Mouse (Mus musculus) hindbrain, postnatal 0 days (tissue): ENCODE data around the gene Tas1r2. TPM values are rescaled to one million over a fixed set of nuclear protein-coding genes. Genes with fewer than 3 reads are reported as not detected.

ENCODE experiments used
- ATAC-seq: fragments of 200-750 bp; cut with Nextera tagmentation; 2 replicates; pipeline ENCODE4 v1.8.0; 2017; ENCODE audit warnings: mild to moderate bottlenecking, moderate TSS enrichment, moderate library complexity
- DNase-seq: peaks from one replicate; pipeline ENCODE4 v3.0.0-alpha.2; 2015; ENCODE audit warnings: low spot score
- H3K27ac ChIP-seq: fragments of 300-500 bp; sonication (generic); 2 replicates; pipeline ENCODE4 v1.5.1; 2014; ENCODE audit warnings: mild to moderate bottlenecking
- H3K27me3 ChIP-seq: fragments of 300-500 bp; sonication (generic); 2 replicates; pipeline ENCODE4 v1.6.1; 2014; ENCODE audit warnings: low read length, mixed read lengths; ENCODE audit not compliant: insufficient read depth
- H3K36me3 ChIP-seq: fragments of 300-500 bp; sonication (generic); 2 replicates; pipeline ENCODE4 v1.6.1; 2014; ENCODE audit warnings: low read length, mixed read lengths; ENCODE audit not compliant: insufficient read depth
- H3K4me1 ChIP-seq: fragments of 300-500 bp; sonication (generic); 2 replicates; pipeline ENCODE4 v1.6.1; 2014; ENCODE audit warnings: antibody characterized with exemption, low read length, mixed read lengths; ENCODE audit not compliant: insufficient read depth
- H3K4me2 ChIP-seq: fragments of 300-500 bp; sonication (generic); 2 replicates; pipeline ENCODE4 v1.6.1; 2014; ENCODE audit warnings: low read depth, mild to moderate bottlenecking, low read length, moderate library complexity, mixed read lengths
- H3K4me3 ChIP-seq: fragments of 300-500 bp; sonication (generic); 2 replicates; pipeline ENCODE4 v1.5.1; 2014; ENCODE audit warnings: low read length
- H3K9ac ChIP-seq: fragments of 300-500 bp; sonication (generic); replicated peaks from 2 replicates; pipeline ENCODE4 v1.6.1; 2014; ENCODE audit warnings: mild to moderate bottlenecking, low read length, moderate library complexity, mixed read lengths
- H3K9me3 ChIP-seq: fragments of 300-500 bp; sonication (generic); 2 replicates; pipeline ENCODE4 v1.6.1; 2016; ENCODE audit warnings: low read length, mixed read lengths
- CTCF ChIP-seq: IDR thresholded peaks from 2 replicates; pipeline ENCODE4 v1.5.1; 2016; ENCODE audit warnings: antibody characterized with exemption, control low read depth, low read depth
- WGBS: fragments of 180-500 bp; shearing (Covaris S2); extraction: QIAGEN DNeasy Blood & Tissue Kit; methylation state at CpG from one replicate; pipeline ENCODE4 v1.1.7; 2014; 5-methylcytosine and 5-hydroxymethylcytosine counted together
- polyA plus RNA-seq: library from polyadenylated mRNA; unstranded; fragments of >200 nt; fragmentation: Nextera tagmentation; extraction: Ambion mirVana; gene quantifications from 2 replicates; pipeline ENCODE4 v1.2.1, GENCODE M21; 2015
- total RNA-seq: library from RNA; depleted of rRNA; stranded (reverse); fragments of >200 nt; gene quantifications from 2 replicates; pipeline ENCODE4 v1.2.3, GENCODE M21; 2014

Gene Tas1r2
- total and polyA plus RNA-seq, 2 experiments from 2014 or later, result not detected

GRCm38 (mm10) chr4:139623434-139624115, 29.8 kb upstream of the Tas1r2 start:
- Histone ChIP-seq H3K9ac (peak overlapping the region; percentile 70), H3K4me2 (peak overlapping the region; percentile 72), H3K4me3 (peak overlapping the region; percentile 74), H3K36me3 (no peaks in the 10 kb centered on the region), H3K9me3 (no peaks in the 10 kb centered on the region), H3K27ac (peak overlapping the region; percentile 94; the same call in 1 of the 2 replicates), H3K27me3 (no peaks in the 10 kb centered on the region), H3K4me1 (peaks cover 15% of the 10 kb centered on the region)
- no peak for ATAC-seq
- TF ChIP-seq CTCF, result no peak
- 17% methylated on average over 21 of the region's 21 CpGs for WGBS
- DNase-seq, result no peak

GRCm38 (mm10) chr4:139624116-139624489, 29.2 kb upstream of the Tas1r2 start:
- DNase-seq, result no peak
- TF ChIP-seq CTCF, result no peak
- 52% methylated on average over 5 of the region's 5 CpGs for WGBS

GRCm38 (mm10) chr4:139624706-139625105, 28.6 kb upstream of the Tas1r2 start:
- Histone ChIP-seq H3K4me2 (peak overlapping the region; percentile 72), H3K36me3 (no peaks in the 10 kb centered on the region), H3K9me3 (no peaks in the 10 kb centered on the region), H3K9ac (peak overlapping the region; percentile 70; the same call in 1 of the 2 replicates), H3K27me3 (no peaks in the 10 kb centered on the region), H3K4me3 (peak overlapping the region; percentile 74; the same call in 1 of the 2 replicates), H3K27ac (no peak overlapping the region), H3K4me1 (peaks cover 15% of the 10 kb centered on the region)
- peak; percentile 27 for DNase-seq
- no peak for ATAC-seq
- WGBS, result 59% methylated on average over 10 of the region's 10 CpGs
- TF ChIP-seq CTCF, result no peak

More at GRCm38 (mm10) chr4:139624116-139624489, 29.2 kb upstream of the Tas1r2 start:
- peak overlapping the region; percentile 74 for H3K4me3 ChIP-seq
- no peaks in the 10 kb centered on the region for H3K36me3 ChIP-seq
- no peaks in the 10 kb centered on the region for H3K9me3 ChIP-seq
- no peaks in the 10 kb centered on the region for H3K27me3 ChIP-seq
- no peak overlapping the region for H3K27ac ChIP-seq
- peak overlapping the region; percentile 72 for H3K4me2 ChIP-seq
- H3K4me1 ChIP-seq, result peaks cover 15% of the 10 kb centered on the region
- no peak for ATAC-seq
- peak overlapping the region; percentile 70 for H3K9ac ChIP-seq

- no peak for DNase-seq
- Histone ChIP-seq H3K9ac (no peak overlapping the region), H3K4me3 (no peak overlapping the region), H3K4me2 (no peak overlapping the region), H3K27ac (no peak overlapping the region), H3K4me1 (peaks cover 19% of the 10 kb centered on the region), H3K27me3 (no peaks in the 10 kb centered on the region), H3K36me3 (no peaks in the 10 kb centered on the region), H3K9me3 (no peaks in the 10 kb centered on the region)
- TF ChIP-seq CTCF, result no peak
- no peak for ATAC-seq
- 94% methylated on average over 11 of the region's 11 CpGs for WGBS
Measured at GRCm38 (mm10) chr4:139627361-139627760, 26.0 kb upstream of the Tas1r2 start.

GRCm38 (mm10) chr4:139630171-139630570, 23.2 kb upstream of the Tas1r2 start:
- DNase-seq (no peak), ATAC-seq (no peak)
- 76% methylated on average over 10 of the region's 10 CpGs for WGBS
- H3K9ac ChIP-seq, result no peak overlapping the region
- 0 out of 2 replicates have a peak, but pooled peaks cover 4% of the 10 kb centered on the region for H3K4me1 ChIP-seq
- no peak overlapping the region for H3K27ac ChIP-seq
- no peaks in the 10 kb centered on the region; the same call in 1 of the 2 replicates for H3K36me3 ChIP-seq
- TF ChIP-seq CTCF, result peak; percentile 50
- H3K4me2 ChIP-seq, result no peak overlapping the region
- no peaks in the 10 kb centered on the region for H3K27me3 ChIP-seq
- H3K4me3 ChIP-seq, result no peak overlapping the region
- H3K9me3 ChIP-seq, result no peaks in the 10 kb centered on the region

- Histone ChIP-seq H3K4me1 (0 out of 2 replicates have a peak, but pooled peaks cover 4% of the 10 kb centered on the region), H3K4me3 (no peak overlapping the region), H3K9ac (no peak overlapping the region), H3K27ac (no peak overlapping the region; the same call in 1 of the 2 replicates), H3K4me2 (no peak overlapping the region), H3K27me3 (no peaks in the 10 kb centered on the region), H3K36me3 (peaks cover 7% of the 10 kb centered on the region; the same call in 1 of the 2 replicates), H3K9me3 (no peaks in the 10 kb centered on the region)
- DNase-seq, result no peak
- WGBS, result 57% methylated on average over 5 of the region's 5 CpGs
- ATAC-seq, result no peak
- no peak for TF ChIP-seq CTCF
Measured at GRCm38 (mm10) chr4:139631141-139631540, 22.2 kb upstream of the Tas1r2 start.
